Mouse (Mus musculus) A20 (cell line): ENCODE measurements around the gene Ndfip2.

ENCODE experiments used
- DNase-seq: peaks from one replicate; pipeline ENCODE4 v3.0.0-alpha.2; 2011; ENCODE audit warnings: low read depth, low spot score

Ndfip2 gene

GRCm38 (mm10) chr14:105287557-105287956, 29.2 kb downstream of the Ndfip2 start:
- no peak for DNase-seq

GRCm38 (mm10) chr14:105287972-105288371, 29.6 kb downstream of the Ndfip2 start:
- no peak for DNase-seq

- DNase-seq: no peak
Measured at GRCm38 (mm10) chr14:105288529-105288928, 30.2 kb downstream of the Ndfip2 start.

- DNase-seq: no peak
Measured at GRCm38 (mm10) chr14:105292139-105292538, 33.8 kb downstream of the Ndfip2 start.

GRCm38 (mm10) chr14:105293777-105294176, 35.4 kb downstream of the Ndfip2 start:
- no peak for DNase-seq

GRCm38 (mm10) chr14:105295820-105296582, 37.6 kb downstream of the Ndfip2 start:
- peak; percentile 81 for DNase-seq

- no peak for DNase-seq
Measured at GRCm38 (mm10) chr14:105299744-105300255, 41.4 kb downstream of the Ndfip2 start.

GRCm38 (mm10) chr14:105300551-105300950, 42.2 kb downstream of the Ndfip2 start:
- no peak for DNase-seq

- no peak for DNase-seq
Measured at GRCm38 (mm10) chr14:105302708-105303107, 44.3 kb downstream of the Ndfip2 start.

GRCm38 (mm10) chr14:105307716-105308115, 49.3 kb downstream of the Ndfip2 start:
- DNase-seq: no peak

GRCm38 (mm10) chr14:105312366-105312765, 54.0 kb downstream of the Ndfip2 start:
- no peak for DNase-seq

GRCm38 (mm10) chr14:105312944-105313343, 54.6 kb downstream of the Ndfip2 start:
- no peak for DNase-seq

GRCm38 (mm10) chr14:105313877-105314276, 55.5 kb downstream of the Ndfip2 start:
- DNase-seq: peak; percentile 33

GRCm38 (mm10) chr14:105321712-105322111, 63.3 kb downstream of the Ndfip2 start:
- no peak for DNase-seq

- no peak for DNase-seq
Measured at GRCm38 (mm10) chr14:105322829-105323228, 64.5 kb downstream of the Ndfip2 start.

- DNase-seq: no peak
Measured at GRCm38 (mm10) chr14:105323448-105323847, 65.1 kb downstream of the Ndfip2 start.

- no peak for DNase-seq
Measured at GRCm38 (mm10) chr14:105328397-105329302, 70.3 kb downstream of the Ndfip2 start.

GRCm38 (mm10) chr14:105333475-105334094, 75.2 kb downstream of the Ndfip2 start:
- DNase-seq: no peak

- DNase-seq: no peak
Measured at GRCm38 (mm10) chr14:105341765-105342164, 83.4 kb downstream of the Ndfip2 start.

GRCm38 (mm10) chr14:105354121-105354520, 95.7 kb downstream of the Ndfip2 start:
- no peak for DNase-seq
